Mouse (Mus musculus): ENCODE measurements around the gene Zcwpw1.
"Not testable (repeated sequence)": the region's sequence is repeated elsewhere in the genome, so short reads cannot be mapped to it uniquely, and the experiment has no call there.

Zcwpw1 gene

GRCm38 (mm10) chr5:137787151-137787928, at the start of gene Zcwpw1, which contains the start of gene Mepce:
Gene Zcwpw1, plus strand, starts transcription at chr5:137787798.
Gene Mepce, minus strand, starts transcription at chr5:137787655.
- peak; percentile 99 for DNase-seq (ENCODE audit: low read depth, low spot score)

DNA sequence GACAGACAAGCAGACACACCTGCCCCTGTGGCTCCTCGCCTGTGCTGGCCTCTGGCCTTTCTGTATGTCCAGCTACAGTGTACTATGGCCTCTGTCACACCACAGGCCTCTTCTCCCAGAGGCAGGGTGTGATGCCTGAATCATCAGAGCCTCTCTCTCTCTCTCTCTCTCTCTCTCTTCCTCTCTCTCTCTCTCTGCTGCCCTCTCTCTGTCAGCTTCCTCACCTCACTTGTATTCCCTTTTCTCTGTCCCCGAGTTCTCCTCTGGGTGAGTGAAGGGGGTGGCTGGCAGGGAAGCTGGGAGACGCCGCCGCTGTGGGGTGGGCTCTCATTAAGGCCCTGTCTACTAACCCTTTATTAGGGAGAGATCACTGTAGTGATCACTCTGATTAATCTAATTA, 49.1 kb upstream of the Zcwpw1 start:
- DNase-seq (ENCODE audit: low read depth, low spot score): no peak

DNA sequence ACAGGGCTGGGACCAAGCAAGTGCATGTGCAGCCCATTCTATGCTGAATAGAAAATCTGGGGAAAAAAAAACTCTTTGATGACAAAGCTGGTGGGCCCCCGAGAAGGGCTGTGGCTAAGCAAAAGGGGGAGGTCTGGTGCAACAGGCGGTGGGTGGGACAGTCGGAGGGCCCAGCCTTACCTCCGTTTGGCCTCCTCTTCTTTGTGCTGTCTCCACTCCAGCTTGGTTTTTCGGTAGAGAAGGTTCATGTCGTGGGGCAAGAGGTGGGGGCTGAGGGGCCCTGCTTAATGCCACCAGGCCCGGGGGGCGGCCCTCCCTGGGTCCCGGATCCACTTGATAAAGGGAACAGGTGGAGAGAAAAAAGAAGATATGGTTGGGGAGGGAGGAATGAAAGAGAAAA, 48.1 kb upstream of the Zcwpw1 start:
- no peak for DNase-seq (ENCODE audit: low read depth, low spot score)

- no peak for DNase-seq (ENCODE audit: low read depth, low spot score)
Observed at GRCm38 (mm10) chr5:137740506-137740905, 47.1 kb upstream of the Zcwpw1 start.

DNA sequence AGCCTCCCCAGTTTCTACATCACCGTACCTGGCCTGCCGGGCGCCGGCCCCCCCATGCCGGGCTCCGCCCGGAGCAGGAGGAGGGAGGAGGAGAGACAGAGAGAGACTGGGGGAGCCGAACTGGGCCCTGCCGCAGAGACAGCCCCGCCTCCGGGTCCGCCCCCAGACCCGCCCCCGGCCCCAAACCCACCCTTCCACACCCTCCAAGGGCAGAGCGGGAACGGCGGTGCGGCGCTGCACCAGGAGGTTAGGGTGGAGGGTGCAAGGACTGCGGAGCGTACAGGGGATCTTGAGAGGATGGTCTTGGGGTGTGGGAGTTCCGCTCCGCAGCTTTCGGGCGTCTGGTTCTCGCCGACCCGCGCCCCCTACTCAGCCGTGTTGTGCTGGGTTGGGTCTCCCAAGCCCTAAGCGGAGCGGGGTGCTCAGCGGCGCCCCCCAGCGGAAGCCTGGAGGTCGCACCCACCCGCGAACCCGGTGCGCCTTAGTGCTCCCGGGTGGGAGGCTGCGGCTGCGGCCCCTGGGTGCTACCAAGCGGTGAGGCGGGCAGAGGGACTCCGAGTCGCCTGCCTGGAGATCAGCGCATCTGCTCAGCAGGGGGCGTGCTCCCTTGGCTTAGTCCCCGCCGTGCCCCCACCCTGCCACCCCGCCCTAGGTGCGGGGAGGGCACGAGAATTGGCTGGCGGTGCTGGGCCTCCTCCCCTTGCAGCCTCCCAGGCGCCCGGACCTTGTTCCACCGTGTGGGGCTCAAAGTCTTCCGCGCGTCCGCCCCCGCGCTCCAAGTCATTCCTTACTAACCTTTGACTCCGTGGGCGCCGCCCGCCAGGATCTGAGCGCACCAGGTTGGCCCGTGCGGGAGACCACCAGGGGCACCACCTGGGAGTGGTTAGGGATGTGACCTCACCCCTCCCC, 46.3 kb upstream of the Zcwpw1 start, which contains the start of gene Nyap1:
Gene Nyap1 (minus strand): TSS at position 585 of the 909 bp plus-strand sequence.
- peak; percentile 59 for DNase-seq (ENCODE audit: low read depth, low spot score)

DNA sequence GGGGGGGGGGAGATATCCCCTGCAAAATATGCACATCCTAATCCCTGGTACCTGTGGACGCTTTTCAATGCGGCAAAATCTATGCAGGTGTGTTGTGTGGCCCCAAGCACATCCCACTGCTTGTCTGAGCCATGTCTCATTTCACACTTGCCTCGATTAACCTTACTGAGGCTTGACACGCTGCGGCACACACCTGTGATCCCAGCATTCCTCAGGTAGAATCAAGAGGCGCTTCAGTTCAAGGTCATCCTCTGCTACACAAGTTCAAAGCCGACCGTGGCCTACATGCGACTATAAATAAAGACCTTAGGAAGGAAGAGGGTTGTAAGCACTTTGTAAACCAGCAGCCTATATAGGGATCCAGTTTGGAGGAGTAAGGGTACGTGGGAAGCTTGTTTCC, 45.5 kb upstream of the Zcwpw1 start:
- no peak for DNase-seq (ENCODE audit: low read depth, low spot score)

GRCm38 (mm10) chr5:137742836-137743235, 44.8 kb upstream of the Zcwpw1 start:
- DNase-seq (ENCODE audit: low read depth, low spot score): no peak

GRCm38 (mm10) chr5:137744197-137744596, 43.4 kb upstream of the Zcwpw1 start:
- DNase-seq (ENCODE audit: low read depth, low spot score): no peak

DNA sequence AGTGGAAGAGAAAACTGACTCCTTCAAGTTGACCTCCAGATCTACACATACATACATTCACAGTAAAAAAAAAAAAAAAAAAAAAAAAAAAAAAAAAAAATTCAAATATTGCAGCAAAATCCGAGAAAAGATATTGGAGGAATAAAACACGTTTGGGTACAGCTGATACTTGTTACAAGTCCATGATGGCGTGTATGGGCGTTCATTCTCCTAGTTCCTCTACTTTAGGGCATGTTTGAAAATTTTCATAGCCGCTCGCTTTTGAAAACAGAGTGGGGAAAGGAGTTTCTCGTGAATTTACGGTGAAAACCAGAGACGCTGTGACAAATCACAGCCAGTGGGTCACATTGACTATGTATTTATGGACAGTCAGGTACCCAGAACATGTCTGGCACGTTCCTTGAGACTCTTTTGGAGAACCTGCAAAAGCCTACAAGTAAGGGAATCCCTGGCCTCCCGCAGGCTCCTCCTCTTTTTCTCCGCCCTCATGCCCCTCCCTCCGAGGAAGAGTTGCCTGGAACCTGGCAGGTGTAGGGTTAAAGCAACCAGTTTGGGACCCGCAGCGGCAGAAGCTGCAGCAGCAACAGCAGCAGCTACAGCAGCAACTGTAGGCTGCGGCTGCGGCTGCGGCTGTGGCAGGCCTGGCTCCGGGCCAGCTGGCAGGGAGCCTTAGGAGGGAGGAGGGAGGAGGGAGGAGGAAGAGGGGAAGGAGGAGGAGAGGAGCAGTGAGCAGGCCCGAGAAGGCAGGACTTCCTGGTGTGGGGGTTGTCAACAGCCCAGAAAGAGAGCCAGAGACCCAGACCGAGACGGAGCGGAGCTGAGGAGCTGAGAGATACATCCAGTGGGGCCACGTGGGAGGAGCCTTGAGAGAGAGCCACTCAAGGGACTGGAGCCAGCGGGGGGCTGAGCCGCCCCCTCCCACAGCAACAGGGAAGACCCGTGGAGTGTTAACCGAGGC, 42.1 kb upstream of the Zcwpw1 start, which contains the start of gene Tsc22d4:
Gene Tsc22d4 (plus strand): TSS at position 517 of the 958 bp plus-strand sequence.
- peak; percentile 84 for DNase-seq (ENCODE audit: low read depth, low spot score)

- peak; percentile 51 for DNase-seq (ENCODE audit: low read depth, low spot score)
Observed at GRCm38 (mm10) chr5:137746282-137746850, 41.2 kb upstream of the Zcwpw1 start.

DNA sequence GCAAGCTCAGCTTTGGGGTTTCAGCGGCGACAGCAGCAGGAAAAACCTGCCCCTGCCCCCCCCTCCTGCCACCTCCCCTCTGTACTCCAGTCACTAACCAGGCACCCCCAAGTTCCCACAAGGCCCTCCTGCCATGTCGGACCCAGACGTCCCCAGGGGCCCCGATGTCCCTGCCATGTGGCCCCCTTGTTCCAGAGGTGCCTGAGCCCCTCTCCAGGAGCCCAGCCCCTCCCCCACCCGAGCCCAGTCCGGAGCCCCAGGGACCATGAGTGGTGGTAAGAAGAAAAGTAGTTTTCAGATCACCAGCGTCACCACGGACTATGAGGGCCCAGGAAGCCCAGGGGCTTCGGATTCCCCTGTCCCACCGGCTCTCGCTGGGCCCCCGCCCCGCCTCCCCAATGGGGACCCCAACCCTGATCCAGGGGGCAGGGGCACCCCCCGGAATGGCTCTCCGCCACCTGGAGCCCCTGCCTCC, 40.7 kb upstream of the Zcwpw1 start:
- DNase-seq (ENCODE audit: low read depth, low spot score): no peak

DNA sequence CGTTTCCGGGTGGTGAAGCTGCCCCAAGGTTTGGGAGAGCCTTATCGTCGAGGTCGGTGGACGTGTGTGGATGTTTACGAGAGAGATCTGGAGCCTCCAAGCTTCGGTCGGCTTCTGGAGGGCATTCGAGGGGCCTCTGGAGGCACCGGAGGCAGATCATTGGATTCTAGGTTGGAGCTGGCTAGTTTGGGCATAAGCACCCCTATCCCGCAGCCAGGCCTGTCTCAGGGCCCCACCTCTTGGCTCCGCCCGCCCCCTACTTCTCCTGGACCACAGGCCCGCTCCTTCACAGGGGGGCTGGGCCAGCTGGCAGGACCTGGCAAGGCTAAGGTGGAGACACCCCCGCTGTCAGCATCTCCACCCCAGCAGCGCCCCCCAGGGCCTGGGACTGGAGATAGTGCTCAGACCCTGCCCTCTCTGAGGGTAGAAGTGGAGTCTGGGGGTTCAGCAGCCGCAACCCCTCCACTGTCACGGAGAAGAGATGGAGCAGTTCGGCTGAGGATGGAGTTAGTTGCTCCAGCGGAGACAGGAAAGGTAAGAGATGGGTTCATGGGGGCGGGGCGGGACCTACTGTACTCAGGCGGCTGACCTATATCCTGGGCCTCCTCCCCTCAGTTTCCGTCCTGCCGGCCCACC, 40.2 kb upstream of the Zcwpw1 start:
- DNase-seq (ENCODE audit: low read depth, low spot score): no peak

GRCm38 (mm10) chr5:137748130-137748770, 39.3 kb upstream of the Zcwpw1 start:
- DNase-seq (ENCODE audit: low read depth, low spot score): no peak

DNA sequence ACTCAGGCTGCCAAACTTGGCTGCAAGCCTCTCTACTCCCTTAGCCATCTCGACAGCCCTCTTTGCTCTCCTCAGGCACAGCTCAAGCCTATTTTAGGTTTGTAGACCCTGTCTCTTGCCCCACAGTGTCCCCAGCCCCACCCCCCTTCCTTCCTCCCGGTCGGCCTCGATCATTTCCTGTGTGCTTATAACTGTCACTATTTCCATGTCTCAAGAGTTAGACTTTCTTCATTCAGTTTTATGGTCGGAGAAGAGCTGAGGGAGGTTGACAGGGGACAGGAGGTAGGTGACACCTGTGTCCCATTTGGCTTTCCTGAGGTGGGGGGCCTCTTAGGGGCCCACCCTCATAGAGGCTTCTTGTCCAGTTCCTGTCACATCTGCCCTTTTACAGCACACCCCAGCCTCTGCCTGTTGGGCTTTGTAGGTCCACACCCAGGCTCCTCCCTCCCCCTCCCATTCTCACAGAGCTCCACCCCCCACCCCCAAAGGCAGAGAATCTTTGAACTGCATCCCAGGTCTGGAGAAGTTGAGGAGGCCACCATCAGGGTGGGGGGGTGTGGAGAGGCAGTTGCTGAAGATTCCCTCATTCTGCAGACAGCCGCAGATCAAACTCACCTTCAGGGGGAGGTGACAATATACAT, 38.3 kb upstream of the Zcwpw1 start:
- DNase-seq (ENCODE audit: low read depth, low spot score): no peak

- not testable (repeated sequence) for DNase-seq (ENCODE audit: low read depth, low spot score)
Observed at GRCm38 (mm10) chr5:137750212-137750611, 37.4 kb upstream of the Zcwpw1 start.

DNA sequence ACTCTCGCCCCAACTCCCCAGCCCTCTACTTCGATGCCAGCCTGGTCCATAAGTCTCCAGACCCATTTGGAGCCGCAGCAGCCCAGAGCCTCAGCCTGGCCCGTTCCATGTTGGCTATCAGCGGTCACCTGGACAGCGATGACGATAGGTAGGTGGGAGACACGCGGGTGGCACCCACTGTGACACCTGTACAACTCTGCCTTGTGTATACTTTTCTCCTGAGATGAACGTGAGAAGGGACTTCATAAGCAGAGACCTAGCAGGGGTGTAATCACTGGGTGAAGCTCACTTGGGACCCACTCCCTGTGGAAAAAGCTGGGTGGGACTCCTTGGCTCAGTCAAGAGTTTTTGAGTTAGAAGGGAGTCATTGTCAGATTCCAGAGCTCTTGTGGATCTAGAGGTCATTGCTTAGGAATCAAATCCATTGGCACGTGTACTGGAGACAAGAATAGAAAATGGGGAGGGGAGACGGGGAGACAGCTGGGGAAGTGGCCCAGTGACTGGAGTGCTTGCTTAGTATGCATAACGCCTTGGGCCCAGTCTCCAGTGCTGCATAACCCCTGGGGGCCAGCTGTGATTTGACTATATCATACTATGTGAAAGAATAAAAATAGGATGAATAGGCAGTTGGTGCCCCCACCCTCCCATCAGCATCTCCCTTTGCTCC, 36.2 kb upstream of the Zcwpw1 start:
- no peak for DNase-seq (ENCODE audit: low read depth, low spot score)

GRCm38 (mm10) chr5:137751988-137752387, 35.6 kb upstream of the Zcwpw1 start:
- no peak for DNase-seq (ENCODE audit: low read depth, low spot score)

GRCm38 (mm10) chr5:137753111-137753832, 34.3 kb upstream of the Zcwpw1 start:
- no peak for DNase-seq (ENCODE audit: low read depth, low spot score)
